Mouse (Mus musculus) E14TG2a.4 (cell line): ENCODE measurements around the gene Ythdf2.

Experiments used
- CTCF ChIP-seq: conservative IDR thresholded peaks from 2 replicates; pipeline ENCODE4 v1.5.1; 2014; ENCODE audit warnings: low read length
- NANOG ChIP-seq: IDR thresholded peaks from 2 replicates; pipeline ENCODE4 v1.6.1; 2014; ENCODE audit warnings: borderline replicate concordance, low read length, mixed read lengths
- POU5F1 ChIP-seq: IDR thresholded peaks from 2 replicates; pipeline ENCODE4 v1.6.1; 2014; ENCODE audit warnings: low read length, borderline replicate concordance

GRCm38 (mm10) chr4:132234710-132235109 is 22.6 kb upstream of the Ythdf2 start:
- TF ChIP-seq CTCF, result no peak
- no peak for TF ChIP-seq POU5F1
- TF ChIP-seq NANOG, result no peak
